Mouse (Mus musculus): ENCODE results near the gene Slc26a1. TPM values are rescaled to one million over a fixed set of nuclear protein-coding genes. Genes with fewer than 3 reads are reported as not detected.
A peak's percentile ranks its signal among the peaks of the same experiment; 100 is the strongest.

Gene Slc26a1
- total and polyA plus RNA-seq, 3 experiments = 29.6 to 31.2 TPM; not detected in 1

DNA sequence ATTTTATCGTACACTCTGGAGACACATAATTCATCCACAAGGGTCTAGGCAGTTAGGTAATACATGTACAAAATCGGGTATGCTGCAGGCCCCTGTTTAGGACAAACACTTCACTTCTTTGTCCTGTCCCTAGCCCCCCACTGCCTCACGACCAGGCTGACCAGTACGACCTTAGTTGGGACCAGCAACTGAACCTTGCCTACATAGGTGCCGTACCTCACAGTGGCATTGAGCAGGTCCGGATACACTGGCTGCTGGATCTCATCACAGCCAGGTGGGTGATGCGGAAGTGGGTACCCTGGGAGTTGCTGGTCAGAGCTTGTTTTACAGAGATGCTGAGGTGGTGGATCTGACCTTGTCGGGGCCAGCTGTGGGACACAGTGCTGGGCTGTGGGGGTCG, 5.4 kb downstream of the Slc26a1 start:
- Histone ChIP-seq H3K79me2 (ENCODE audit: control insufficient read depth, insufficient read depth, low read length, poor library complexity) (peaks cover 26% of the 10 kb centered on the region), H3K9me3 (replicated peaks; ENCODE audit: insufficient read depth, low read length) (no peaks in the 10 kb centered on the region), H3K4me3 (ENCODE audit: control insufficient read depth in 1 of 2, insufficient read depth in 1 of 2, low read depth in 2 of 2, low read length in 2 of 2) (peak overlapping the region; percentile 60 to 79), H3K27me3 (ENCODE audit: control insufficient read depth in 1 of 2, insufficient read depth in 2 of 2, low read length in 2 of 2) (no peaks in the 10 kb centered on the region), H3K9ac (ENCODE audit: control insufficient read depth, low read depth, low read length, poor library complexity, severe bottlenecking) (peak overlapping the region; percentile 88), H3K27ac (ENCODE audit: control insufficient read depth, low read depth, low read length) (peak overlapping the region; percentile 95), H3K36me3 (ENCODE audit: control insufficient read depth in 1 of 2, insufficient read depth in 2 of 2, low read length in 2 of 2) (peaks cover 2 to 25% of the 10 kb centered on the region in 2 experiments; a peak in 3 of 4 replicates), H3K4me1 (ENCODE audit: control insufficient read depth in 1 of 2, insufficient read depth in 2 of 2, low read length in 2 of 2) (peaks cover 15 to 37% of the 10 kb centered on the region in 2 experiments)
- TF ChIP-seq ZC3H11A (IDR thresholded peaks at IDR 0.05; ENCODE audit: low read depth, low read length) (no peak), MAZ (IDR thresholded peaks at IDR 0.05; ENCODE audit: low read depth, low read length) (peak; percentile 35; the same call in 1 of the 2 replicates), USF1 (IDR thresholded peaks at IDR 0.05; ENCODE audit: low read depth, low read length) (no peak), POLR2A (IDR thresholded peaks at IDR 0.05; ENCODE audit: control insufficient read depth in 1 of 2, insufficient read depth in 1 of 2, low read depth in 1 of 2, low read length in 2 of 2, poor library complexity in 1 of 2) (peak in 1 of 2 experiments; percentile 28; a peak in 1 of 4 replicates), SIN3A (IDR thresholded peaks at IDR 0.05; ENCODE audit: low read length) (no peak), BHLHE40 (IDR thresholded peaks at IDR 0.05; ENCODE audit: borderline replicate concordance, low read depth, low read length) (no peak), E2F4 (IDR thresholded peaks at IDR 0.05; ENCODE audit: borderline replicate concordance, low read depth, low read length) (no peak), TCF12 (IDR thresholded peaks at IDR 0.05; ENCODE audit: low read depth, low read length) (no peak), NRF1 (IDR thresholded peaks at IDR 0.05; ENCODE audit: insufficient read depth, low read depth, low read length, poor library complexity, severe bottlenecking) (no peak), SMC3 (IDR thresholded peaks at IDR 0.05; ENCODE audit: low read depth, low read length) (peak; percentile 16; the same call in 1 of the 2 replicates), RCOR1 (IDR thresholded peaks at IDR 0.05; ENCODE audit: low read depth, low read length) (no peak), ZMIZ1 (IDR thresholded peaks at IDR 0.05; ENCODE audit: low read depth, low read length) (peak; percentile 93), MXI1 (IDR thresholded peaks at IDR 0.05; ENCODE audit: low read depth, low read length) (no peak), POLR2AphosphoS2 (IDR thresholded peaks at IDR 0.05; ENCODE audit: low read length) (peak; percentile 89), CHD2 (IDR thresholded peaks at IDR 0.05; ENCODE audit: low read length) (no peak), MYB (IDR thresholded peaks at IDR 0.05; ENCODE audit: low read depth, low read length) (no peak), CTCF (IDR thresholded peaks at IDR 0.05 in 2 of 3, conservative IDR thresholded peaks at IDR 0.05 in 1 of 3; ENCODE audit: control insufficient read depth in 1 of 3, insufficient read depth in 1 of 3, low read depth in 2 of 3, low read length in 3 of 3, poor library complexity in 1 of 3, severe bottlenecking in 1 of 3) (no peak), POLR2AphosphoS5 (IDR thresholded peaks at IDR 0.05; ENCODE audit: borderline replicate concordance, low read depth, low read length) (no peak), USF2 (IDR thresholded peaks at IDR 0.05; ENCODE audit: borderline replicate concordance in 1 of 2, insufficient read depth in 1 of 2, low read depth in 1 of 2, low read length in 2 of 2) (no peak), EP300 (IDR thresholded peaks at IDR 0.05; ENCODE audit: low read depth in 1 of 2, low read length in 2 of 2) (no peak), ETS1 (IDR thresholded peaks at IDR 0.05; ENCODE audit: low read depth, low read length) (no peak), ZKSCAN1 (IDR thresholded peaks at IDR 0.05; ENCODE audit: low read depth, low read length) (peak; percentile 18; the same call in 1 of the 2 replicates)
- DNase-seq (ENCODE audit: low read depth, low spot score) = no peak
